Mouse (Mus musculus) midbrain, embryonic 12.5 days (tissue): ENCODE data around the gene Svs6. TPM values are rescaled to one million over a fixed set of nuclear protein-coding genes. Genes with fewer than 3 reads are reported as not detected.

Experiments
- ATAC-seq: fragments of 200-750 bp; cut with Nextera tagmentation; 2 replicates; pipeline ENCODE4 v1.8.0; 2017; ENCODE audit warnings: low read depth, moderate TSS enrichment, moderate library complexity; ENCODE audit not compliant: low FRiP score
- H3K27ac ChIP-seq: fragments of 300-500 bp; sonication (generic); replicated peaks from 2 replicates; pipeline ENCODE4 v1.5.1; 2016; ENCODE audit warnings: mild to moderate bottlenecking
- H3K27me3 ChIP-seq: fragments of 300-500 bp; sonication (generic); 2 replicates; pipeline ENCODE4 v1.6.1; 2016; ENCODE audit warnings: mild to moderate bottlenecking
- H3K36me3 ChIP-seq: fragments of 300-500 bp; sonication (generic); 2 replicates; pipeline ENCODE4 v1.6.1; 2016
- H3K4me1 ChIP-seq: fragments of 300-500 bp; sonication (generic); 2 replicates; pipeline ENCODE4 v1.6.1; 2016
- H3K4me2 ChIP-seq: fragments of 300-500 bp; sonication (generic); replicated peaks from 2 replicates; pipeline ENCODE4 v1.6.1; 2016; ENCODE audit warnings: mild to moderate bottlenecking, moderate library complexity
- H3K4me3 ChIP-seq: fragments of 300-500 bp; sonication (generic); 2 replicates; pipeline ENCODE4 v1.5.1; 2016; ENCODE audit warnings: mild to moderate bottlenecking
- H3K9ac ChIP-seq: fragments of 300-500 bp; sonication (generic); replicated peaks from 2 replicates; pipeline ENCODE4 v1.6.1; 2016; ENCODE audit warnings: mild to moderate bottlenecking, moderate library complexity
- H3K9me3 ChIP-seq: fragments of 300-500 bp; sonication (generic); 2 replicates; pipeline ENCODE4 v1.6.1; 2016; ENCODE audit warnings: mild to moderate bottlenecking
- WGBS: fragments of 180-500 bp; shearing (Covaris S2); methylation state at CpG from one replicate; pipeline ENCODE4 v1.1.7; 2016; 5-methylcytosine and 5-hydroxymethylcytosine counted together
- microRNA-seq: library from miRNA; unstranded; fragments of <30 nt; microRNA quantifications from one replicate; pipeline ENCODE4, GENCODE M21; 2017
- polyA plus RNA-seq: library from polyadenylated mRNA; unstranded; fragments of >200 nt; fragmentation: Nextera tagmentation; extraction: Ambion mirVana; gene quantifications from 2 replicates; pipeline ENCODE4 v1.2.1, GENCODE M21; 2016

Gene Svs6
- polyA plus RNA-seq, 1 experiment from 2014 or later, result not detected

GRCm38 (mm10) chr2:164358373-164358772 lies 41.8 kb downstream of the Svs6 start:
- Histone ChIP-seq H3K4me1 (peaks cover 2% of the 10 kb centered on the region; the same call in 1 of the 2 replicates), H3K4me2 (no peak overlapping the region), H3K9ac (no peak overlapping the region), H3K27me3 (no peaks in the 10 kb centered on the region; the same call in 1 of the 2 replicates), H3K9me3 (no peaks in the 10 kb centered on the region), H3K36me3 (no peaks in the 10 kb centered on the region), H3K27ac (no peak overlapping the region), H3K4me3 (no peak overlapping the region)
- ATAC-seq, result no peak
- 83% methylated on average over 3 of the region's 3 CpGs for WGBS

GRCm38 (mm10) chr2:164359031-164359430 lies 42.5 kb downstream of the Svs6 start:
- no peaks in the 10 kb centered on the region for H3K36me3 ChIP-seq
- peaks cover 2% of the 10 kb centered on the region; the same call in 1 of the 2 replicates for H3K4me1 ChIP-seq
- no peak overlapping the region for H3K9ac ChIP-seq
- H3K27ac ChIP-seq, result no peak overlapping the region
- no peaks in the 10 kb centered on the region; the same call in 1 of the 2 replicates for H3K27me3 ChIP-seq
- WGBS, result 87% methylated on average over 5 of the region's 5 CpGs
- H3K4me3 ChIP-seq, result no peak overlapping the region
- no peak for ATAC-seq
- no peak overlapping the region for H3K4me2 ChIP-seq
- H3K9me3 ChIP-seq, result no peaks in the 10 kb centered on the region

DNA sequence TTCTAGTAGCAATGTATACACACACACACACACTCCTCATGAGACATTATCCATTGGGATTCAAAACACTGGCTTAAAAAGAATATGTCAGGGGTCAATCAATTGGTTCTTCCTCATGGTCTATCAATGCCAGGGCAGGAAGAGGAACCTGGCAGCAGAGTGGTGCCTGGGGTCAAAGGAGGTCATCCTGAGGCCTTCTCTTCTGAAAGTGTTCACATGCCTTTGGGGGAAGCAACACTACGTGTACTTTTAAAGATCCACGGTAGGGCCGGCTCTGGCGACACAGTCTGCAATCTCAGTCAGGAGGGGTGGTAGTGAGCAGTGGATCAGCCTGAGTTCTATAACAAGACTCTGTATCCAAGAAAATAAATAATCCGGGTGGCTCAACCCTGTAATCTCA lies 43.1 kb downstream of the Svs6 start:
- peaks cover 2% of the 10 kb centered on the region; the same call in 1 of the 2 replicates for H3K4me1 ChIP-seq
- H3K4me3 ChIP-seq, result no peak overlapping the region
- 69% methylated on average over 5 of the region's 5 CpGs for WGBS
- H3K9me3 ChIP-seq, result no peaks in the 10 kb centered on the region
- H3K27me3 ChIP-seq, result no peaks in the 10 kb centered on the region; the same call in 1 of the 2 replicates
- no peak overlapping the region for H3K27ac ChIP-seq
- no peak for ATAC-seq
- no peak overlapping the region for H3K9ac ChIP-seq
- no peak overlapping the region for H3K4me2 ChIP-seq
- no peaks in the 10 kb centered on the region for H3K36me3 ChIP-seq

GRCm38 (mm10) chr2:164360974-164361657 lies 44.6 kb downstream of the Svs6 start:
- no peaks in the 10 kb centered on the region; the same call in 1 of the 2 replicates for H3K27me3 ChIP-seq
- no peaks in the 10 kb centered on the region for H3K9me3 ChIP-seq
- H3K36me3 ChIP-seq, result no peaks in the 10 kb centered on the region
- no peak overlapping the region for H3K27ac ChIP-seq
- H3K4me3 ChIP-seq, result no peak overlapping the region
- WGBS, result 32% methylated on average over 13 of the region's 13 CpGs
- ATAC-seq, result no peak
- H3K4me1 ChIP-seq, result peaks cover 2% of the 10 kb centered on the region; the same call in 1 of the 2 replicates
- no peak overlapping the region for H3K4me2 ChIP-seq
- H3K9ac ChIP-seq, result no peak overlapping the region

GRCm38 (mm10) chr2:164366947-164367346 lies 50.4 kb downstream of the Svs6 start:
- no peaks in the 10 kb centered on the region for H3K27me3 ChIP-seq
- H3K27ac ChIP-seq, result no peak overlapping the region
- H3K36me3 ChIP-seq, result no peaks in the 10 kb centered on the region
- 74% methylated on average over 3 of the region's 3 CpGs for WGBS
- no peaks in the 10 kb centered on the region for H3K4me1 ChIP-seq
- ATAC-seq, result no peak
- no peak overlapping the region for H3K9ac ChIP-seq
- H3K4me3 ChIP-seq, result no peak overlapping the region
- no peak overlapping the region for H3K4me2 ChIP-seq
- no peaks in the 10 kb centered on the region for H3K9me3 ChIP-seq

Small RNAs within 50 kb of the gene (microRNA-seq; reads per million reads assigned to microRNA genes)
- not detected for gene Mir7678

Other genes with a start within 250 kb of the Svs6 start
- 39.6 and 42.3 TPM in 2 replicates for gene Stk4, start 246.4 kb upstream of the Svs6 start, polyA plus RNA-seq
- 45.1 and 47.0 TPM in 2 replicates for gene Tomm34, start 245.6 kb upstream of the Svs6 start, polyA plus RNA-seq
- 0.16 and 0.31 TPM in 2 replicates for gene Kcns1, start 145.6 kb upstream of the Svs6 start, polyA plus RNA-seq
- not detected in 2 replicates for gene Wfdc5, start 134.0 kb upstream of the Svs6 start, polyA plus RNA-seq
- not detected in 2 replicates for gene Wfdc12, start 126.1 kb upstream of the Svs6 start, polyA plus RNA-seq
- not detected in 2 replicates for gene Wfdc15a, start 116.6 kb upstream of the Svs6 start, polyA plus RNA-seq
- gene Wfdc15b, start 95.1 kb upstream of the Svs6 start, polyA plus RNA-seq, result not detected in 2 replicates
- gene Svs2, start 78.3 kb upstream of the Svs6 start, polyA plus RNA-seq, result not detected in 2 replicates
- gene Svs3b, start 60.1 kb upstream of the Svs6 start, polyA plus RNA-seq, result not detected in 2 replicates
- not detected in 2 replicates for gene Svs4, start 38.3 kb upstream of the Svs6 start, polyA plus RNA-seq
- not detected in 2 replicates for gene Svs3a, start 27.5 kb upstream of the Svs6 start, polyA plus RNA-seq
- gene Svs5, start 16.0 kb downstream of the Svs6 start, polyA plus RNA-seq, result not detected in 2 replicates
- gene Slpi, start 72.3 kb downstream of the Svs6 start, polyA plus RNA-seq, result not detected in 2 replicates
- gene Rbpjl, start 86.4 kb downstream of the Svs6 start, polyA plus RNA-seq, result 0.15 TPM in 1 of 2 replicates, not detected in the other
- gene Matn4, start 88.4 kb downstream of the Svs6 start, polyA plus RNA-seq, result 2.8 and 13.5 TPM in 2 replicates
- gene Sdc4, start 127.1 kb downstream of the Svs6 start, polyA plus RNA-seq, result 10.5 and 11.3 TPM in 2 replicates
- 68.8 and 69.6 TPM in 2 replicates for gene Sys1, start 140.2 kb downstream of the Svs6 start, polyA plus RNA-seq
- gene Gm20458, start 144.2 kb downstream of the Svs6 start, polyA plus RNA-seq, result 3.8 and 6.9 TPM in 2 replicates
- 0.19 TPM in 1 of 2 replicates, not detected in the other for gene Trp53tg5, start 157.0 kb downstream of the Svs6 start, polyA plus RNA-seq
- gene Dbndd2, start 169.4 kb downstream of the Svs6 start, polyA plus RNA-seq, result 4.7 and 6.0 TPM in 2 replicates
- gene Pigt, start 180.8 kb downstream of the Svs6 start, polyA plus RNA-seq, result 46.2 and 48.7 TPM in 2 replicates
- gene Wfdc2, start 245.7 kb downstream of the Svs6 start, polyA plus RNA-seq, result 15.3 and 16.4 TPM in 2 replicates